Mouse (Mus musculus): ENCODE measurements around the gene Il17d.
A peak's percentile ranks its signal among the peaks of the same experiment; 100 is the strongest.

Il17d gene

GRCm38 (mm10) chr14:57524671-57525387, at the start of gene Il17d:
Gene Il17d (plus strand): TSS chr14:57524777.
- no peak for DNase-seq

- DNase-seq, result no peak
Observed at GRCm38 (mm10) chr14:57475057-57475456, 49.5 kb upstream of the Il17d start.

- DNase-seq, result no peak
Observed at GRCm38 (mm10) chr14:57482262-57482661, 42.3 kb upstream of the Il17d start.

- no peak for DNase-seq
Observed at GRCm38 (mm10) chr14:57484183-57484582, 40.4 kb upstream of the Il17d start.

- no peak for DNase-seq
Observed at GRCm38 (mm10) chr14:57489696-57490095, 34.9 kb upstream of the Il17d start.

- no peak for DNase-seq
Observed at GRCm38 (mm10) chr14:57493840-57494239, 30.7 kb upstream of the Il17d start.

GRCm38 (mm10) chr14:57503729-57504128, 20.8 kb upstream of the Il17d start:
- DNase-seq, result no peak

- DNase-seq, result no peak
Observed at GRCm38 (mm10) chr14:57509554-57509953, 15.0 kb upstream of the Il17d start.

- no peak for DNase-seq
Observed at GRCm38 (mm10) chr14:57515156-57515762, 9.3 kb upstream of the Il17d start.

- DNase-seq, result no peak
Observed at GRCm38 (mm10) chr14:57517001-57517400, 7.6 kb upstream of the Il17d start.

GRCm38 (mm10) chr14:57523762-57524161, 815 bp upstream of the Il17d start:
- DNase-seq, result no peak

GRCm38 (mm10) chr14:57525388-57526049, 942 bp downstream of the Il17d start:
- peak; percentile 75 for DNase-seq

- DNase-seq, result no peak
Observed at GRCm38 (mm10) chr14:57526050-57526623, 1.6 kb downstream of the Il17d start.

- DNase-seq, result no peak
Observed at GRCm38 (mm10) chr14:57527122-57527521, 2.5 kb downstream of the Il17d start.

- DNase-seq, result no peak
Observed at GRCm38 (mm10) chr14:57527598-57527997, 3.0 kb downstream of the Il17d start.

GRCm38 (mm10) chr14:57529086-57529785, 4.7 kb downstream of the Il17d start:
- DNase-seq, result no peak

- no peak for DNase-seq
Observed at GRCm38 (mm10) chr14:57529786-57530515, 5.4 kb downstream of the Il17d start.

- no peak for DNase-seq
Observed at GRCm38 (mm10) chr14:57532577-57532976, 8.0 kb downstream of the Il17d start.

GRCm38 (mm10) chr14:57533214-57533613, 8.6 kb downstream of the Il17d start:
- no peak for DNase-seq

GRCm38 (mm10) chr14:57533841-57534240, 9.3 kb downstream of the Il17d start:
- no peak for DNase-seq

GRCm38 (mm10) chr14:57534346-57534745, 9.8 kb downstream of the Il17d start:
- no peak for DNase-seq

- DNase-seq, result no peak
Observed at GRCm38 (mm10) chr14:57534961-57535360, 10.4 kb downstream of the Il17d start.

All from kidney, adult 11 months (tissue).